Mouse (Mus musculus): ENCODE data around the gene Tgm6. TPM values are rescaled to one million over a fixed set of nuclear protein-coding genes. Genes with fewer than 3 reads are reported as not detected.

Gene Tgm6
- not detected for total RNA-seq (2021)
- long read RNA-seq, experiment 1: 0 reads
- long read RNA-seq, experiment 2: 0 reads

- no peak for DNase-seq
Measured at GRCm38 (mm10) chr2:130112116-130112515, at the start of gene Tgm6. Gene Tgm6, plus strand, starts transcription at chr2:130112416.

GRCm38 (mm10) chr2:130068228-130068627, 44.0 kb upstream of the Tgm6 start:
- DNase-seq: peak; percentile 60

GRCm38 (mm10) chr2:130070396-130070795, 41.8 kb upstream of the Tgm6 start:
- peak; percentile 37 for DNase-seq

GRCm38 (mm10) chr2:130112804-130113203, 588 bp downstream of the Tgm6 start:
- no peak for DNase-seq

- peak; percentile 5 for DNase-seq
Measured at GRCm38 (mm10) chr2:130113379-130113778, 1.2 kb downstream of the Tgm6 start.

GRCm38 (mm10) chr2:130118649-130119048, 6.4 kb downstream of the Tgm6 start:
- no peak for DNase-seq

GRCm38 (mm10) chr2:130125279-130126059, 13.3 kb downstream of the Tgm6 start:
- DNase-seq: no peak

GRCm38 (mm10) chr2:130126073-130126472, 13.9 kb downstream of the Tgm6 start:
- DNase-seq: no peak

- DNase-seq: no peak
Measured at GRCm38 (mm10) chr2:130129687-130130086, 17.5 kb downstream of the Tgm6 start.

GRCm38 (mm10) chr2:130143011-130143410, 30.8 kb downstream of the Tgm6 start:
- no peak for DNase-seq

- DNase-seq: no peak
Measured at GRCm38 (mm10) chr2:130144703-130145324, 32.6 kb downstream of the Tgm6 start.

- no peak for DNase-seq
Measured at GRCm38 (mm10) chr2:130146089-130146668, 34.0 kb downstream of the Tgm6 start.

GRCm38 (mm10) chr2:130155171-130155570, 43.0 kb downstream of the Tgm6 start:
- DNase-seq: peak; percentile 39

- DNase-seq: no peak
Measured at GRCm38 (mm10) chr2:130155851-130156250, 43.6 kb downstream of the Tgm6 start.

- DNase-seq: no peak
Measured at GRCm38 (mm10) chr2:130157231-130158087, 45.2 kb downstream of the Tgm6 start.

- no peak for DNase-seq
Measured at GRCm38 (mm10) chr2:130158088-130158437, 45.8 kb downstream of the Tgm6 start.

- DNase-seq: no peak
Measured at GRCm38 (mm10) chr2:130162701-130163100, 50.5 kb downstream of the Tgm6 start.

GRCm38 (mm10) chr2:130166311-130167214, 54.3 kb downstream of the Tgm6 start:
- DNase-seq: peak; percentile 16

- peak; percentile 72 for DNase-seq
Measured at GRCm38 (mm10) chr2:130167861-130168260, 55.6 kb downstream of the Tgm6 start.

GRCm38 (mm10) chr2:130171674-130172073, 59.5 kb downstream of the Tgm6 start:
- DNase-seq: no peak

- DNase-seq: no peak
Measured at GRCm38 (mm10) chr2:130176820-130177219, 64.6 kb downstream of the Tgm6 start.

Data from adrenal gland, postnatal 10 days (tissue).